Mouse (Mus musculus) testis, adult 2 months (tissue): ENCODE results near the gene Ecd. TPM values are rescaled to one million over a fixed set of nuclear protein-coding genes. Genes with fewer than 3 reads are reported as not detected.
"Not testable (repeated sequence)": the region's sequence is repeated elsewhere in the genome, so short reads cannot be mapped to it uniquely, and the experiment has no call there.

ENCODE experiments used
- H3K27ac ChIP-seq: fragments of 200-500 bp; 2 replicates; pipeline ENCODE4 v1.5.1; 2012; ENCODE audit warnings: low read depth, low read length; ENCODE audit not compliant: control insufficient read depth, insufficient read depth
- H3K27me3 ChIP-seq: fragments of 200-500 bp; 2 replicates; pipeline ENCODE4 v1.6.1; 2012; ENCODE audit warnings: mild to moderate bottlenecking, low read length, moderate library complexity; ENCODE audit not compliant: control insufficient read depth, insufficient read depth
- H3K36me3 ChIP-seq: fragments of 200-500 bp; 2 replicates; pipeline ENCODE4 v1.6.1; 2012; ENCODE audit warnings: mild to moderate bottlenecking, low read length; ENCODE audit not compliant: control insufficient read depth, insufficient read depth
- H3K4me1 ChIP-seq: fragments of 200-500 bp; 2 replicates; pipeline ENCODE4 v1.6.1; 2012; ENCODE audit warnings: low read length; ENCODE audit not compliant: control insufficient read depth, insufficient read depth
- H3K4me3 ChIP-seq: fragments of 200-500 bp; 2 replicates; pipeline ENCODE4 v1.5.1; 2012; ENCODE audit warnings: low read depth, mild to moderate bottlenecking, low read length, moderate library complexity, mixed read lengths; ENCODE audit not compliant: control insufficient read depth
- CTCF ChIP-seq: fragments of 200-500 bp; IDR thresholded peaks from 2 replicates; pipeline ENCODE4 v1.5.1; 2012; ENCODE audit warnings: low read depth, mild to moderate bottlenecking, inconsistent platforms, low read length, moderate library complexity; ENCODE audit not compliant: control insufficient read depth, insufficient read depth, insufficient replicate concordance
- POLR2A ChIP-seq: fragments of 200-500 bp; IDR thresholded peaks from 2 replicates; pipeline ENCODE4 v1.6.1; 2012; ENCODE audit warnings: low read depth, mild to moderate bottlenecking, inconsistent platforms, low read length, moderate library complexity; ENCODE audit not compliant: control insufficient read depth
- polyA plus RNA-seq: library from polyadenylated mRNA; depleted of rRNA; stranded (reverse); fragments of >200 nt; gene quantifications from 2 replicates; pipeline ENCODE4 v1.2.3, GENCODE M21; 2012

Ecd gene
- polyA plus RNA-seq, 1 experiment, result 19.4 TPM

GRCm38 (mm10) chr14:20328474-20328873, 19.4 kb downstream of the Ecd start:
- TF ChIP-seq CTCF, result peak; percentile 40; the same call in 1 of the 2 replicates
- TF ChIP-seq POLR2A, result no peak
- Histone ChIP-seq H3K4me1 (no peaks in the 10 kb centered on the region), H3K27ac (no peak overlapping the region), H3K27me3 (no peaks in the 10 kb centered on the region), H3K36me3 (no peaks in the 10 kb centered on the region; the same call in 1 of the 2 replicates), H3K4me3 (no peak overlapping the region)

GRCm38 (mm10) chr14:20324196-20324595, 23.7 kb downstream of the Ecd start:
- H3K27me3 ChIP-seq, result no peaks in the 10 kb centered on the region
- no peak overlapping the region for H3K27ac ChIP-seq
- no peaks in the 10 kb centered on the region for H3K4me1 ChIP-seq
- no peaks in the 10 kb centered on the region; the same call in 1 of the 2 replicates for H3K36me3 ChIP-seq
- no peak for TF ChIP-seq POLR2A
- no peak overlapping the region for H3K4me3 ChIP-seq

GRCm38 (mm10) chr14:20319420-20319819, 28.5 kb downstream of the Ecd start:
- Histone ChIP-seq H3K27ac (no peak overlapping the region), H3K4me3 (no peak overlapping the region), H3K4me1 (no peaks in the 10 kb centered on the region), H3K36me3 (no peaks in the 10 kb centered on the region; the same call in 1 of the 2 replicates), H3K27me3 (no peaks in the 10 kb centered on the region)
- TF ChIP-seq POLR2A (no peak), CTCF (no peak)

DNA sequence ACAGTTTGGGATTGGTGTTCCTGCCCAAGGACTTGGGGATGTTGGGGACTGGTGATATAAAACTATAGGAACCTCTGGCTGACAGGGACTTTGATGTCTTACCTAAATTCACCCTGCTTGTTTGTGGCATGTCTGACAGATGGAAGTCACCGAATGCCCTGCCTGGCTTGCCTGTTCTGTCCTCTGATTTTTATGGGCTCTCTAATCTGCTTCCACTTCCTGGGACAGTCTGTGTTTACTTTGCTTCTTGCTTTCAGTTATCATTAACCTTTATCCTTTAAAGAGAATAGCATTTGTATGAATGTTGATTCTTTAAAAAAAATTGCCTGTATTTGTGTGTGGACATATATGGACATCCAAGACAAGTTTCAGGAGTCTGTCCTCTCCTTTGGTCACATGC, 32.8 kb downstream of the Ecd start:
- Histone ChIP-seq H3K36me3 (no peaks in the 10 kb centered on the region), H3K27me3 (no peaks in the 10 kb centered on the region), H3K4me3 (no peak overlapping the region), H3K4me1 (no peaks in the 10 kb centered on the region), H3K27ac (no peak overlapping the region)
- no peak for TF ChIP-seq POLR2A
- no peak for TF ChIP-seq CTCF

DNA sequence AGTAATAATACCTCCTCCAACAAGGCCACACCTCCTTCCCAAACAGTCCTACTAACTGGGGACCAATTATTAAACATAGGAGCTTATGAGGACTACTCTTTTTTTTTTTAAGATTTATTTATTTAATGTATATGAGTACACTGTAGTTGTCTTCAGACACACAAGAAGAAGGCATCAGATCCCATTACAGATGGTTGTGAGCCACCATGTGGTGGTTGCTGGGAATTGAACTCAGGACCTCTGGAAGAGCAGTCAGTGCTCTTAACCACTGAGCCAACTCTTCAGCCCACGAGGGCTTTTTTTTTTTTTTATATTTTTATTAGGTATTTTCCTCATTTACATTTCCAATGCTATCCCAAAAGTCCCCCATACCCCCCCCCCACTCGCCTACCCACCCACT, 42.8 kb downstream of the Ecd start:
- H3K27me3 ChIP-seq, H3K4me3 ChIP-seq, H3K27ac ChIP-seq, H3K36me3 ChIP-seq, H3K4me1 ChIP-seq: not testable (repeated sequence)

GRCm38 (mm10) chr14:20298131-20298530, 49.8 kb downstream of the Ecd start:
- Histone ChIP-seq H3K36me3 (no peaks in the 10 kb centered on the region), H3K4me3 (no peak overlapping the region), H3K4me1 (peaks cover 3% of the 10 kb centered on the region), H3K27ac (no peak overlapping the region), H3K27me3 (no peaks in the 10 kb centered on the region)
- TF ChIP-seq CTCF, result no peak
- TF ChIP-seq POLR2A, result no peak

DNA sequence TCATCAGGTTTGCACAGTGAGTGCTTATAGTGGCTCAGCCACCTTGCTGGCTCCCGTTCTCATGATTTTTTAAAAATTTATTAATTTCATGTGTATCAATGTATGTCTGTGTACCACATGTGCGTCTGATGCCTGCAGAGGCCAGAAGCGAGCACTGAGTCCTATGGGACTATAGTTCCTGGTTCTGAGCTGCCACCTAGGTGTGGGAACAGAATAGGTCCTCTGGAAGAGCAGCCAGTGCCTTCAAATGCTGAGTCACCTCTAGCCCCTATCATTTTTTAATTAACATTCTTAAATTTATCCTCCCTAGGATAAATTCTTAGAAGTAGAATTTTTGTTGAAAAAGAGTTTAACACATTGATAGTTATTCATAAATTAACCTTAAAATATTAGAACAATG, 50.3 kb downstream of the Ecd start:
- Histone ChIP-seq H3K27ac (no peak overlapping the region), H3K4me1 (peaks cover 3% of the 10 kb centered on the region), H3K4me3 (no peak overlapping the region), H3K36me3 (no peaks in the 10 kb centered on the region), H3K27me3 (no peaks in the 10 kb centered on the region)
- TF ChIP-seq CTCF, result no peak
- TF ChIP-seq POLR2A, result no peak

DNA sequence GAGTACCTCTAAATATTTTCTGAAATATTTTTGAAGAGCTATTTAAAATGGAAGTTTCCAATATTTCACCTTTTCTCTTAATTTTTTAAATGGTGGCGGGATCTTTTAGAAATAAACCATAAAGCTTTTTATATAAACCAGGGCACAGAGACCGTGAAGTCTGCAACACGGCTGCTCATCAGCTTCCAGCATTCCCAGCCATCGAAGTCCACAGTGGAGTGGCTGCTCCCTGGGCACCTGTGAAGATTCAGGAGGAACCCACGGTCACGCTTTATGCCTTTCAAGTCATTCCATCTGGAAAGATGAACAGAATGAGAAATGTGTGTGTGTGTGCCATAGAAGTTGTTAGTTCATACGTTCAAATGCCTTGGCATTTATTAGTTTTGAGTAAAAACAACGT, 53.0 kb downstream of the Ecd start:
- TF ChIP-seq CTCF (no peak), POLR2A (no peak)
- peak overlapping the region; percentile 84 for H3K4me3 ChIP-seq
- no peaks in the 10 kb centered on the region for H3K36me3 ChIP-seq
- no peaks in the 10 kb centered on the region for H3K27me3 ChIP-seq
- peaks cover 3% of the 10 kb centered on the region for H3K4me1 ChIP-seq
- no peak overlapping the region for H3K27ac ChIP-seq
